Mouse (Mus musculus): ENCODE data around the gene Gm4141.
"Not testable (repeated sequence)": the region's sequence is repeated elsewhere in the genome, so short reads cannot be mapped to it uniquely, and the experiment has no call there.

Gm4141 gene

GRCm38 (mm10) chr7:20576141-20576540 is at the start of gene Gm4141:
Gm4141 (minus strand) TSS chr7:20576241.
- DNase-seq (ENCODE audit: low read depth, low spot score) = not testable (repeated sequence)

GRCm38 (mm10) chr7:20598921-20599320 is 22.9 kb upstream of the Gm4141 start, which contains the start of gene Gm4513:
Gm4513 (minus strand) TSS chr7:20599021.
- not testable (repeated sequence) for DNase-seq (ENCODE audit: low read depth, low spot score)

GRCm38 (mm10) chr7:20545657-20546056 is 30.4 kb downstream of the Gm4141 start, which contains the start of gene Gm5726:
Gm5726 (minus strand) TSS chr7:20545757.
- not testable (repeated sequence) for DNase-seq (ENCODE audit: low read depth, low spot score)

GRCm38 (mm10) chr7:20533537-20533936 is 42.5 kb downstream of the Gm4141 start, which contains the start of gene Vmn1r104:
Vmn1r104 (plus strand) TSS chr7:20533837.
- DNase-seq (ENCODE audit: low read depth, low spot score) = not testable (repeated sequence)
